Mouse (Mus musculus): ENCODE data around the gene 3110040N11Rik.
"Not testable (repeated sequence)": the region's sequence is repeated elsewhere in the genome, so short reads cannot be mapped to it uniquely, and the experiment has no call there.

Gene 3110040N11Rik

DNA sequence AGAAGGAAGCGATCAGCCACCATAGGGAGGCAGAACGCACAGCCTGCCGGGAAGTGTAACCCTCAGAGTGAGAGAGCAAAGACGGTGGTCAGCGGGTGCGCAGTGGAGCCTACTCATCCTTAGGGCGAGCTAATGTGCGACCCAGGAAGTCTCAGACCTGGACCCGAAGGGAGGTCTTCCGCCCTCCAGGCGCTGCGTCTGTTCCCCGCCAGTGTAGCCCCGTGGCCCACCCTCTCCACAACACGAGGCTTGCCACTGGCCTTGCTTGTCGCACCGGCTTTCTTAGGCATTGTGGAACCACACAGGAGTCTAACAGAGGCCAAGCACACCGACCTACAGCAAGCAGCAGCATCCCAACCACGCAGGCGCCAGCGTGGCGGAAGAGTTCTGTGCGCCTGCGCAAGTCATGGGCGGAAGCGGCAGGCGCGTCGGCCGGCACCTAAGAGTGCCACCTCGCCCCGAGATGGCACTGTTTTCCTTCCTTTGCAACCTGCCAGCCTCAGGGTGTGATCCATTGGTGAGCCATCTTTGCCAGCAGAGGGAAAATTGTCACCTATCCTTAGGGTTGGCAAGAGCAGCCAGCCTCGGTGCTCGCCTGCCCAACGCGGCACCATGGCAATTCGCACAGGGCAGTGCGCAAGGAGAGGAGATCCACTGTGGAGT, at the start of gene 3110040N11Rik:
TSS of gene 3110040N11Rik (minus strand) at position 384 of the 663 bp plus-strand sequence.
- peak; percentile 89 for DNase-seq

DNA sequence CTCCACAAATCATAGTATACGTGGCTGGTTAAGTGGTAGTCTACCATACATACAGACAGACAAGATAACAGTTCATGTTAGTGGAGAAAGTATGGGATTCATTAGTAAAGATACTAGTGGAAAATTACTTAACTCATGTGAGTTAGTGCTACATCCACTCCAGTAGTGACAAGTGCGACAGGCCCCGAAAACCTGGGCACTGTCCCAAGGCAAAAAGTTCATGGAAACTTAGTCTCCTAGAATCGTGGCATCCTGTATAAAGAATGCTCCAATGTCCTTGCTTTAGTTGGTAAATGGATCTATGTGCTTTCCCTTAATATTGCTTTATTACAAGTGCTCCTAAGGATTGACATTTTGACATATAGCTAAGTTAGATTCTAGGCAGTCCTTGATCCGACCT, 48.5 kb upstream of the 3110040N11Rik start:
- DNase-seq: not testable (repeated sequence)

DNA sequence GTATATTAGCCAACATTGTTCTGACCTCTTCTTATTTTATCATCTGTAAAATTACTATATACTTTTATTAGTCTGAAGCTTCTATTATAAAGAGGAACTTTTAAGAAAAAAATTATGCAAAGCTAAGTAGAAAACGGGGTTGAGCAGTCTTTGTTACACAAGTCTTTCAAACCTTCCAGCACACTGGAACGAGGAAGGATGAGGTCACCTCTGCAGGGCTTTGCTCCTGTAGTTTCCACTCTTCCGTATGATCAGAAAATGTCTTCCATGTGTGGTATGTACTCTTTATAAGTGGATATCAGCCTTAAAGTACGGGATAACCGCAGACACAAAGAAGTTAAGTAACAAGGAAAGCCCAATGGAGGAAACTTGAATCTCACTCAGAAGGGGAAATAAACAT, 46.2 kb upstream of the 3110040N11Rik start:
- DNase-seq: no peak

DNA sequence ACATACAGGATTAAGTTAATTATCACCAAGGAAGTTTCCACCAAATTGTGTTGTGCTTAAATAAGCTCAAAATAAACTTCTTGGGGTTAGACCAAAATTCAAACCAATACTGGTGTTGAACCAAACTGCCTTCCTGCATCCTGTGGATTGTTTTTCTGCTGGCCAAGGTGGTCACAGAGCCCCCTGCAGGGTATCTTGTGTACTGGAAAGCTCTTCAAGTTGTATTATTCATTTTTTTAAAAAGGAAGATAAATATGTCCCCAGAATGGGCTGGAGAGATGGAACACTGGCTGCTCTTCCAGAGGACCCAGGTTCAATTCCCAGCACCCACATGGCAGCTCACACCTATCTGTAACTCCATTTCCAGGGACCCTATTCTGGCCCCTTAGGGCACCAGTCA, 45.6 kb upstream of the 3110040N11Rik start:
- no peak for DNase-seq

DNA sequence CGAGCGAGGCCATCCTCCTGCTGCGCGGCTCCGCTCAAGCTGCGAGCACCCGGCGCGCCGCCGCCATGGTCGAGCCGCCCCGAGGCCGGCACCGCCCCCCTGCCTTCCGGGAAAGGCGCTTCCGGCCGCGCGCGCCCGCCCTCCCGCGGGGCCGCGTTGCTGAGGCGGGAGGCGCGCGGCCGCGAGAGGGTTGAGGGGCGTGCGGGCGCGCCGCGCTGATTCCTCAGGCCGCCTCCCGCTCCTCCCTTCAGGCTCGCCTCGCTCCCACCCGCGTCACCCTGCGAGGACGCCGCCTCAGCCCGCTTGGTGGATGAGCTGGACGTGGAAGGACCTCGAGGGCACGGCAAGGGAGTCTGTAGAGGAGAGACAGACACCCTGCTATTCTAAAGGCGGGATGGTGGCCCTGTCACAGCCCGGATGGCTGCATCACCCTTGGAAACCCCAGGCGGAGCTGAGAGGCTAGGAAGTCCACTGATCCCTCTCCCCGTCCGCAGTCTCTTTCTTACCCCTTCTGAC, 40.2 kb upstream of the 3110040N11Rik start, which contains the start of gene Btbd1:
TSS of gene Btbd1 (minus strand) at position 53 of the 516 bp plus-strand sequence.
- DNase-seq: peak; percentile 94

DNA sequence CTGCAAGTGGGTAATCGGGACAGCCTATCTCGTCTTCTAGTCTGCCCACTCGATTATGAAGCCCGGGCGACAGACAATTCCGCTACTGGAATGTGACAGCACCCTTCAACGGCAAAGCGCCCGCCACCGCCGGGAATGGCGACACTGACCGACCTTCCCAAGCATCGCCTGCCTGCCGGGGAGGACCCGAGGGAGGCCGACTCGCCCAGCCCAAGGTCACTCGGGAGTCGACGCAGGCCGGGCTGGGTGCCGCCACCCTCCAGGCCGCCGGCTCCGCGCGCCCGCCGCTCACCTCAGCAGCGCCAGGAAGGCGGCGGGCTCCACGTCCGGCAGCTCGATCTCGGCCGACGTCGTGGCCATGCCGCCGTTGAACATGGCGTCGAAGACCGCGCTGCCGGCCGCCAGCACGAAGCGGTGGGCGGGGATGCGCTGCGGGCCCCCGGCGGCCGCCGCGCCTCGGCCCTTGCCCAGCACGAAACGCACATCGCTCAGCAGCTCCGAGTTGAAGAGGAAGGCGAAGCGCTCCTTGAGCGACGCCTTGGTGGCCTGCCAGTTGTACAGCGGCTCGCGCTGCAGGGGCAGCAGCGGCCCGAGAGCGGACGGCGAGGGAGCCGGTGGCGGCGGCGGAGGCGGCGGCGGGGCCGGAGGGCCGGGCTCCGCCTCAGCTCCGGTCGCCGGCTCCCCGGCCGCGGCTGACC, 39.6 kb upstream of the 3110040N11Rik start:
- DNase-seq: no peak

DNA sequence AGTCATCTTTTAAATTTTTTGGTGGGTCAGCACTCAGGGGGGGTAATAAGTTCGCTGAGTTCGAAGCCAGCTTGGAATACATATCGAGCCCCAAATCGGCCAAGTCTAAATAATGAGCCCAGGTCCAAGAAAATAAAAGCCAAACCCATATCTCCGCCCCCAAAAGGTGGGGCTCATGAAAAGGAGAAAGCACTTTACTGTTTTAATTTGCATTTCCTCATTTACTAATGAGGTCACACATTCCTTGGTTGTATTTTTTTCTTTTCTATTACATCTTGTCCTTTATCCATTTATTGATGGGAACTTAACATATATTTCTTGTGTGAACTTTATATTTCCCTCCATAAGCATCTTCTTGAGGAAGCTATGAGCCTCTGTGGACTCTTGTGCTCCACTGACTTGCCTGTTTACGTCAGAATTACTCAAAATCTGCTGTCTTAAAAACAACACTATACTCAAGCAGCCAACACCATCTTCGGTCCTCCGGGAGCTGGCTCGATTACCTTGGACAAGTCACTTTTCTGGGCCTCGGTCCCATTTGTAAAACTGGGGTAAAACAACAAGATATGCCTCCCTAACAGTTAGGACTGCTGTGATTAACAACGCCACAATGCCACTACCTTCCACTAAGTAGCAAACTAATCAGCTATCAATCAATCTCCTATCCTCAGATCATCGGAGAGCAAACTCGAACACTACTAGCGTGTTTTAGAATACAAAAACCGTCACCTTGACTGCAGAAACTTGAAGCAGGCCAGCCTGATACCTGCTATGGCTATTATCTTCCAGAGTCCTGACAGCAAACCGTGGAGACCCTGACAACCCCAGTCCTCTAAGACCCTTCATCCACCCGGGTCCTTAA, 38.8 kb upstream of the 3110040N11Rik start:
- DNase-seq: peak; percentile 29

DNA sequence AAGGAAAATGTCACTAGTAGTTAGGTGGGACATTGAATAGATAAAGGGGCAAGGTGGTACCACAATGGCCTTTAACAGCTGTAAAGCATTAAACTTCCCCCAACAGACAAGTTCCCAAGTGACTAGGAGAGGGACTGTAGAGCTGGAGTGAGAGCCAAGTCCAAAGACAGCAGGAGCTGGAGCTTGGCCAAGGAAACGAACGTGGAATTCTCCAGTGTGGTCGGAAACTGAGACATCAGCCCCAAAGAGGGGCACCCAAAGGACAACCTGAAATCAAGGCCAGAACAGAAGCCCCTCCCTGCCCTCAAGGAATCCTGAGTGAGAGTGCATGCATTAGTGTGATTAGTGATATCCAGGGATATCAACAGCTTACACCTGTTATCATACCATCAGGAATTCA, 36.1 kb upstream of the 3110040N11Rik start:
- peak; percentile 72 for DNase-seq

DNA sequence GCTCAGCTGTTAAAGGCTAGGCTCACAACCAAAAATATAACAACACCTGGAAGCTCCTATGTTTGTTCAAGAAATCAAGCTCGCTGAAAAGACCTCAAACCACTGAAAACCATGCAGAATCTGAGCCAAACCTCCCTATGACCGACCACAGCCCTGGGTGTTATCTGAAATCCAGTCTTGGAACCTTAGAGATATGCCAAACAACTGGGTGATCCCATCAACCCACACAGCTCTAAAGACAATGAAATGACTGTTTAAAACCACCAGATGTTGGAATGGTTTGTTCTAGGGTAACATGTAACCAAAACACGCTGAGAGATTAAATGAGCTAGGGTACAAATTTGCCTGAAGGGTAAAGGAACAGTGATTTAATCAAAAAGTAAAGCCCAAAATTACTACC, 35.6 kb upstream of the 3110040N11Rik start:
- DNase-seq: no peak

DNA sequence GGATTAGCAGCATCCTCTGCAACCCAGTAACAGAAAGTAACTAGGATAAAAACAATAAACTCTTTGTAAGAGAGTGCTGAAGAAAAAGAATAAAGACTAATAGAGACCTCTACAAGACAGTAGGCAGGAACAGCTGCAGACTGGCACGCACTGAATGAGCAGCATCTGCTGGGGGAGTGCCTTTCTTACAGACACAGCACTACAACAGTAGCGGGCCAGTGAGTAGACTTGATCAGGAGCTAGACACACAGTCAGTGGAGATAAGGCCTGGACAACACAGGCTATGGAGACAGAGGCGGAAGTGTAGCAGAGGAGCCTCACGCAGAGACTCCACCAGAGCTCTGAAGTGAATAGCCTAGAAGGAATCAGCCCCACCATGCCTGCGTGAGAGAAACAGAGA, 16.8 kb upstream of the 3110040N11Rik start:
- DNase-seq: no peak

DNA sequence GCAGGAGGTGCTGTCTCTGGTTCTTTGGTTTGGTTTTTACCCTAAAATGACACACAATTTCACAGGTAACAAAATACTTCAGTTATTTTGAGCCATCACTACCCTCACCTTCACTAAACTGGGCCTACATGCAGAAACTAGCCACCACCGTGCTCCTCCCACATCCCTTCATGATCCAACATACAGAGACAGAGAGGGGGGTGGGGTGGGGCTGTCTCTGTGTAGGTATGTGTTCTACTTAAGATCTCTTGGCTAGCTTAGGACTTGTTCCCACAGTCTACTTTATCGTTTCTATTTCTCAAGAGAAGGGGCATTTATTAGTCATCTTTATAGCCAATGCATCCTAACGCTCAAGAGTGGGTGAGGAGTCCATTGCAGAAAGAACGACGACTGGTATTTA, 742 bp downstream of the 3110040N11Rik start:
- DNase-seq: peak; percentile 8

DNA sequence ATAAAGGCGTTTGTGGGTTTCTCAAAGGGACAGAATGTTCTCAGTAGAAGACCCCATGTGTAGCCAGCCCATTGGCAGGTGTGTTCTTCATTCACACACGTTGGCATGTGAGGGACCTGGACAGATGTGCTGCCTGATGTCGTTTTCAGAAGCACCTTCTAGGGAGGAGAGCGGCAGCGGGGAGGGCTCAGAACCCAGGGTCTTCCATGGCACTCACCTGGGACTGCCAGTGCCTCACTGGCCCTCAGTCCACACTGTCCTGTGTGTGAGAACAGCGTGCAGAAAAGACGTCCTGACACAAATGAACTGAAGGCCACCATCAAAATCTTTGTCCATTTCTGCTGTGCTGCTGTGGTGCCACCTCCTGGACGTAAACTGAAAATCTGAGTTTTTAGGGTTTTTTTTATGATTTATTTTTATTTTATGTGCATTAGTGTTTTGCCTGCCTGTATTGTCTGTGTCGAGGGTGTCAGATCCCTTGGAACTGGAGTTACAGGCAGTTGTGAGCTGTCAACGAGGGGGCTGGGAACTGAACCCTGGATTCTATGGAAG, 11.5 kb downstream of the 3110040N11Rik start:
- DNase-seq: no peak

DNA sequence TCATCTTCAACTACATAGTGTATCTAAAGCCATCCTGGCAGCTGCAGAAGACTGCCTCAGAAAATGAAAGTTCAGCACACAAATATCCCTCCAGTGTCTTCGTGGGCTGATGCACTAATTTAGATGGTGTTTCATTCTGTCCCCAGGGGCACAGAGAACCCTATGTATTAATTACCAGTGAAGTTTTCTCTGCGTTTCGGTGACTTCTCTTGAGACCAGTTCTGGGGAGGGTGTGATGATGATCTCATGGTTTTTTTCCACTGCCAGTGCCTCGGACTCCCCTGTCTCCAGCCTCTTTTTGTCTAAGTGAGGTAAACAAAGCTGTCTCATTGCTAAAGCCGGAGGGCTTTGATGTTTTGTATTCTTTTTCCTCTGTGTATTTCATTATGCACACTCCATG, 14.0 kb downstream of the 3110040N11Rik start:
- DNase-seq: no peak

DNA sequence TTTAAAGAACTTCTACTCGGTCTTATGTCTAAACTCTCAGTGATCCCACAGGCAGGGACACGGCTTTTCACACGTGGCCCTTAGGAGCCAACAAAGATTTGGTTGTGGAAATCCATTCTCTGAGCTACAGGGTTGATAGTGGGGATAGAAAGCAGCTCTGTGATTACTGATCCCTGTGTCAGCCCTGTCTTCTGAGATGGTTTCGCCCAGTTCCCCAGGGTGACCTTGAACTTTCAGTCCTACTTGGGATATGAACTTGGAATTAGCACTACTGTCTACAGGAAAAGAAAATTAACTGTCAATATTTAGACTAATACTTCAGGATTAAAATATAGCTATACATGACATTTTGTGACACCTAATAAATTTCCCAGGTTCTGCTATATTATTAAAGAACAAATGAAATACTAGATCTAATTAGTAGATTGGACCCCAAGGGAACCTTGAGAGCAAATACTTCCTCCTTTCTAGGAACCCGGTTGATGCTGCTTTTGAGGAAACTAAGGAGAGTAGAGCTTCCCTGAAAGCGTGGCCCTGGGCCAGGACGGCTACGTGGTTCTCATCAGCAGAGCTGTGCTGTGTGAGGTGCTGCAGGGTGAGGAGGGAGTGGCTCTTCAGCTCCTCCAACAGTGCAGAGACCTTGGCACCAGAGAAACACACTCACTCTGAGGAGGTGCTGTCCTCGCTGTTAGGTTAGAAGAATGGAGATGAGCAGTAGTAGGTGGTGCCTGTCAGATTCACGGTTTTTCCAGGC, 16.3 kb downstream of the 3110040N11Rik start:
- no peak for DNase-seq

DNA sequence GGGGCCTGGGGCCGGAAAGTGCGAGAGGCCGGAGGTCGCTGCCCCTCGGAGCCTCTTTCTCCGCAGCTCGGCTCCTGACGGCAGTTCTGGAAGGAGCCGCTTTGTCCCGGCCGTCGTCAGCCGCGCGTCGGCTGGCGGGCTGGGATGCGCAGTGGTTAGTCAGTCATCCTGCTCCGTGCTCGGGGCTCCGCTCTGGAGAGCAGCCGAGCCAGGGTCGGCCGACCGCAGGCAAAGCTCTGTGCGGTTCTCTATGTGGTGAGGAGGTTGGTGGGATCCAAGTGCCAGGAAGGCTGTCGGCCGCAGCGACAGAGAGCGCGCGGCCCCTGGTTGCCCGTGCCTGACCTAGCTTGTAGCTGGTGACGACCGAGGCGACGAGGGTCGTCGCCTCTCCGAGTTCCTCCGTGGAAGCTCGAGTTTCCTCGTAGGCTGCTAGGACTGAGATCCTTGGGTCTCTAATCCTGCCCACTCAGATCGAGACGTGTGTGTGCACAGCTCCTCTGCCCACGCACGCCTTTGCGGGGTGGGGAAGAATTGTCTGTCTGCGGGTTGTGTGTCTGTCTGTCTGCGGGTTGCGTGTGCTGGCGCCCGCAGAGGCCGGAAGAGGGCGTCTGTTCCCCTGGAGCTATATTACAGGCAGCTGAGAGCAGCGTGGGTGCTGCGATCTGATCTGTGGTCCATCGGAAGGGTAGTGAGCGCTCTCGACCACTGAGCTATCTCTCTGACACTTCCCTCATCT, 26.0 kb downstream of the 3110040N11Rik start:
- peak; percentile 22 for DNase-seq

DNA sequence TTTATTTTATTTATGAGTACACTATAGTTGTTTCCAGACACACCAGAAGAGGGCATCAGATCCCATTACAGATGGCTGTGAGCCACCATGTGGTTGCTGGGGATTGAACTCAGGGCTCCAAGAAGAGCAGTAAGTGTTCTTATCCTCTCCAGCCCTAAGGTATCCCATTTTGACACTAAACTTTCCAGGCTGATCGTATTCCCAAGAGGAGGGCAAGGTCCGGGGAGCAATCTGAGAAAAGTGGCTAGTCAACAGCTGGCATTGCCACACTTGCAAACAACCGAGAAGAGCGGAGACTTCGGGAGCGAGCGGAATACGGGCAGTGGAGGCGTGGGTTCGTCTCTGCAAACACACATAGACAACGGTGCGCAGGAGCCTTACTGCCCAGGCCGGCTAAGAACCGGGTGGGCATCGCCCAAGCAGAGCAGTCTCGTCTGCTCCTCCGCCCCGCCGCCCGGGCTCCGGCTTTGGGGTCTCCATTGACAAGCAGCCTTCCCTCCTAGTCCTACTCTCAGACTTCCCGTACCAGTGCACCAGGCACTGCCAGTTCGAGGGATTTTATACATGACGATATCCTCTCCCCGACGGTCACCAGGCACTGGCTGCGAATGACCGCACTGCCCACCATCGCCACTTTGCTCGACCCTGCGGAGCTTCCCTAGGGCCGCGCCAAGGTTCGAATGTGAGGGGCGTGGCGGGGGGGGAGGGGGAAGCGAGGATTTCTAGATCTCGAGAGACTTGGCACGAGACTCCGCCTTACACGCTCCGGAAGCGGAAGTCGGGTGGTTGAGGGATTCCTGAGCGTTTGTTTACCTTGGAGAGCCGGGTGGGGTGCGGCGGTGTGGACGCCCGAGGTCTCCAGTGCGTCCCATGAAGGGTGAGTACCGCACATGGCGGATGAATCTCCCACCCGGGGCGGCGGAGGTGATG, 26.8 kb downstream of the 3110040N11Rik start, which contains the start of gene Ramac:
TSS of gene Ramac (plus strand) at position 746 of the 930 bp plus-strand sequence.
- DNase-seq: peak; percentile 92

DNA sequence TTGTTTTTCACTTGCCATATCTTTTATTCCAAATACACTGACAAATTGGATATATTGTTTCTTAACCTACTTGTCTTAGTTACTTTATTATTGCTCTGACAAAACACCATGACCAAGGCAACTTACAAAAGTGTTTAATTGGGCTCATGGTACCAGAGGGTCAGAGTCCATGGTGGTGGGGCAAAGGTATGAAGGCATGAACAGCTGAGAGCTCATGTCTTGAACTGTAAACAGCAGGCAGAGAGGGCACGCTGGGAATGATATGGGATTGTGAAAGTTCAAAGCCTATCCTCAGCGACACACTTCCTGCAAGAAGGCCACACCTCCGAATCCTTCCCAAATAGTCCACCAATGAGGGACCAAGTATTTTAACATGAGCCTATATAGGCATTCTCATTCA, 41.3 kb downstream of the 3110040N11Rik start:
- DNase-seq: no peak

DNA sequence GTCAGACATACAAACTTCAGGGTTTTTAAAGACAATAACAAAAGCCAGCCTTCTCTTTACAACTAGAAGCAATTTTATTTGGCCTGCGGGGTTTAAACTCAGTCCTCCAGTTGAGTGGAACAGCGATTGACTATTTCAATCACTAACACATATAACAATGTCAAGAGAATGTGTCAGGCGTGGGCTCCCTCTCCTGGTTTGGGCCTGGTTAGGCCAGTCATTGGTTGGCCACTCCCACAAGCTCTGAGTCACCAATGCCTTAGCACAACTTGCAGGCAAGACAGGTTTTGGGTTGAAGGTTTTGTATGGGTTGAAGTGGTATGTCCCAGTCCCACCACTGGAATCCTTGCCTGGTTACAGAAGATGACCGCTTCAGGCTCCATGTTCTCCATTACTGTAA, 45.1 kb downstream of the 3110040N11Rik start:
- peak; percentile 21 for DNase-seq

DNA sequence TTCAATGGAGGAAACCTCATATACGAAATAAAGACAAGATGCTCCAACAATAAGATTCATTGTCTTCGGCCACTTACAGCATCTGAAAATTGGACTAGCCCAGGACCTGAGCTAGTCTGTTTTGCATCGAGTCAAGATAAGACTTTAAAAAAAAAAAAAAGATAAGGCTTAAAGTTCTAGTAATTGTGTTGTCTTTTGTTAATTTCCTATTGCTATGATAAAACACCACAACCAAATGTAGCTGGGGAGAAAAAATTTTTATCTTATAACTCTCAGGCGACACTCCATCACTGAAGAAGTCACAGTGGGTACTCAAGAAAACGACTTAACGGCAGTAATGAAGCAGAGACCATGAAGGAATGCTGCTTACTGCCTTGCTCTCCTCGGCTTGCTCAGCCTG, 49.3 kb downstream of the 3110040N11Rik start:
- no peak for DNase-seq

DNA sequence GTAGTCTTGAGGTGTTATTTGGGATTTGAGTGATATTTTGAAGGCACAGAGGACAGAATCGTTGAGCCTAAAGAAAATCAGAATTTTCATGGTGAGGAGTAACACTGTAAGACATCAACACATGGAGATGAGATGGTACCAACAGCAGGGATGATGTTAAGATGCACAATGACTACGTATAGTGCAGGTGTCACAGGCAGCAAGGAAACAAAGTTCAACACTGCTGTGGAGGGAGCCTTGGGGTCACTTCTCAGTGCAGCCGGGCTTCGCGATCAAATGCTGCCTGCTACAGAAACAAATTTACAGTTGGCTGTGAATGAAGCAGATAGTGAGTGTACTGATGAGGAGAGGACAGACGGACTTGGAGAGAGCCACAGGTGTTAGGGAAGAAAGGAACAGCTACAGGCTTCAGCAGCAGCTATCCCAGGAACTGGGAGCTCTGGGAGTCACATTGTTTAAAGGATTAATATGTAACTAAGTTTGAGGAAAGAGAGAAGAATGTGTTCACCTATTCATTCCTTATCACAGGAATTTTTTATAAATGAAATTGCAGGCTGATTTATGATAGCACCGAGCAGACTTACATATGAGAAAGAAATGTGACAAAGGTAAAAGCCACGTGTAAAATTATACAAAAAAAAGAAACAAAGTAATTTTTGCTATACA, 50.4 kb downstream of the 3110040N11Rik start:
- DNase-seq: no peak
